Mouse (Mus musculus): ENCODE results near the gene Sept3. TPM values are rescaled to one million over a fixed set of nuclear protein-coding genes. Genes with fewer than 3 reads are reported as not detected.

Sept3 gene
- total RNA-seq, 1 experiment = 5.9 TPM

- TF ChIP-seq ZNF384 (IDR thresholded peaks at IDR 0.05; ENCODE audit: low read depth, low read length) (no peak), ZC3H11A (IDR thresholded peaks at IDR 0.05; ENCODE audit: borderline replicate concordance, low read depth, low read length) (no peak), CHD2 (IDR thresholded peaks at IDR 0.05; ENCODE audit: low read depth, low read length) (no peak), MAFK (IDR thresholded peaks at IDR 0.05; ENCODE audit: insufficient read depth, low read depth, low read length) (no peak), HCFC1 (IDR thresholded peaks at IDR 0.05; ENCODE audit: borderline replicate concordance, insufficient read depth, low read length) (no peak)
- no peak for DNase-seq (ENCODE audit: low read depth, low spot score)
- Histone ChIP-seq H3K4me3 (ENCODE audit: insufficient read depth in 1 of 2, low read depth in 1 of 2, low read length in 2 of 2, poor library complexity in 1 of 2, severe bottlenecking in 1 of 2) (no peak overlapping the region), H3K27ac (ENCODE audit: insufficient read depth, low read depth, low read length, poor library complexity, severe bottlenecking) (no peak overlapping the region), H3K9ac (ENCODE audit: insufficient read depth, low read depth, low read length, poor library complexity, severe bottlenecking) (no peak overlapping the region), H3K36me3 (ENCODE audit: control insufficient read depth, insufficient read depth, low read length, poor library complexity, severe bottlenecking) (no peaks in the 10 kb centered on the region; the same call in 1 of the 2 replicates), H3K4me1 (ENCODE audit: control insufficient read depth in 2 of 2, insufficient read depth in 2 of 2, low read length in 2 of 2, poor library complexity in 1 of 2) (peaks cover 10 to 16% of the 10 kb centered on the region in 2 experiments), H3K9me3 (ENCODE audit: control insufficient read depth, insufficient read depth, low read depth, low read length) (no peaks in the 10 kb centered on the region)
- in situ Hi-C loops (cut with MboI; ENCODE audit: low sequenced_read_pairs in 2 of 2, unreplicated experiment in 2 of 2) = no loop called here
These were observed 67.8 kb downstream of the Sept3 start for GRCm38 (mm10) chr15:82342543-82342935.

GRCm38 (mm10) chr15:82343368-82344287, 68.9 kb downstream of the Sept3 start:
- TF ChIP-seq MAFK (IDR thresholded peaks at IDR 0.05; ENCODE audit: insufficient read depth, low read depth, low read length) = no peak
- TF ChIP-seq HCFC1 (IDR thresholded peaks at IDR 0.05; ENCODE audit: borderline replicate concordance, insufficient read depth, low read length) = no peak
- TF ChIP-seq ZC3H11A (IDR thresholded peaks at IDR 0.05; ENCODE audit: borderline replicate concordance, low read depth, low read length) = no peak
- no peak for TF ChIP-seq CHD2 (IDR thresholded peaks at IDR 0.05; ENCODE audit: low read depth, low read length)
- TF ChIP-seq ZNF384 (IDR thresholded peaks at IDR 0.05; ENCODE audit: low read depth, low read length) = no peak
- Histone ChIP-seq H3K9me3 (ENCODE audit: control insufficient read depth, insufficient read depth, low read depth, low read length) (no peaks in the 10 kb centered on the region), H3K9ac (ENCODE audit: insufficient read depth, low read depth, low read length, poor library complexity, severe bottlenecking) (no peak overlapping the region), H3K36me3 (ENCODE audit: control insufficient read depth, insufficient read depth, low read length, poor library complexity, severe bottlenecking) (peaks cover 8% of the 10 kb centered on the region), H3K4me1 (ENCODE audit: control insufficient read depth in 2 of 2, insufficient read depth in 2 of 2, low read length in 2 of 2, poor library complexity in 1 of 2) (peaks cover 11 to 13% of the 10 kb centered on the region in 2 experiments), H3K4me3 (ENCODE audit: insufficient read depth in 1 of 2, low read depth in 1 of 2, low read length in 2 of 2, poor library complexity in 1 of 2, severe bottlenecking in 1 of 2) (no peak overlapping the region), H3K27ac (ENCODE audit: insufficient read depth, low read depth, low read length, poor library complexity, severe bottlenecking) (no peak overlapping the region)
- DNase-seq (ENCODE audit: low read depth, low spot score) = no peak
- in situ Hi-C loops (cut with MboI; ENCODE audit: low sequenced_read_pairs in 2 of 2, unreplicated experiment in 2 of 2) = no loop called here

Other genes starting within 250 kb of the Sept3 start
- gene Desi1, start 241.0 kb upstream of the Sept3 start, total RNA-seq (2012; rRNA removed) = 8.8 and 15.9 TPM in 2 replicates
- gene Snu13, start 227.3 kb upstream of the Sept3 start, total RNA-seq (2012; rRNA removed) = 212 and 293 TPM in 2 replicates
- gene 4930407I10Rik, start 215.7 kb upstream of the Sept3 start, total RNA-seq (2012; rRNA removed) = not detected in 2 replicates
- 0.40 and 0.42 TPM in 2 replicates for gene Mei1, start 204.9 kb upstream of the Sept3 start, total RNA-seq (2012; rRNA removed)
- gene Ccdc134, start 147.0 kb upstream of the Sept3 start, total RNA-seq (2012; rRNA removed) = 28.8 and 31.7 TPM in 2 replicates
- 173 and 211 TPM in 2 replicates for gene Srebf2, start 127.7 kb upstream of the Sept3 start, total RNA-seq (2012; rRNA removed)
- 4.1 and 4.3 TPM in 2 replicates for gene Shisa8, start 62.1 kb upstream of the Sept3 start, total RNA-seq (2012; rRNA removed)
- 1.7 and 2.3 TPM in 2 replicates for gene Tnfrsf13c, start 50.5 kb upstream of the Sept3 start, total RNA-seq (2012; rRNA removed)
- 58.2 and 80.0 TPM in 2 replicates for gene Cenpm, start 30.1 kb upstream of the Sept3 start, total RNA-seq (2012; rRNA removed)
- gene 1500009C09Rik, start 22.5 kb upstream of the Sept3 start, total RNA-seq (2012; rRNA removed) = 1.0 and 1.2 TPM in 2 replicates
- 2.0 and 2.1 TPM in 2 replicates for gene Wbp2nl, start 24.1 kb downstream of the Sept3 start, total RNA-seq (2012; rRNA removed)
- gene Naga, start 64.0 kb downstream of the Sept3 start, total RNA-seq (2012; rRNA removed) = 17.6 and 35.3 TPM in 2 replicates
- gene Pheta2, start 64.0 kb downstream of the Sept3 start, total RNA-seq (2012; rRNA removed) = 0.85 and 0.95 TPM in 2 replicates
- 172 and 222 TPM in 2 replicates for gene Smdt1, start 64.1 kb downstream of the Sept3 start, total RNA-seq (2012; rRNA removed)
- gene Ndufa6, start 79.4 kb downstream of the Sept3 start, total RNA-seq (2012; rRNA removed) = 256 and 306 TPM in 2 replicates
- 0.94 and 2.3 TPM in 2 replicates for gene Cyp2d22, start 105.4 kb downstream of the Sept3 start, total RNA-seq (2012; rRNA removed)
- gene Cyp2d11, start 119.1 kb downstream of the Sept3 start, total RNA-seq (2012; rRNA removed) = not detected in 2 replicates
- not detected in 2 replicates for gene Cyp2d10, start 132.3 kb downstream of the Sept3 start, total RNA-seq (2012; rRNA removed)
- not detected in 2 replicates for gene Cyp2d9, start 158.5 kb downstream of the Sept3 start, total RNA-seq (2012; rRNA removed)